Mouse (Mus musculus) heart, postnatal 25 days (tissue): ENCODE data around the gene Pim2. TPM values are rescaled to one million over a fixed set of nuclear protein-coding genes. Genes with fewer than 3 reads are reported as not detected.
A peak's percentile ranks its signal among the peaks of the same experiment; 100 is the strongest.
"Not testable (repeated sequence)": the region's sequence is repeated elsewhere in the genome, so short reads cannot be mapped to it uniquely, and the experiment has no call there.

ENCODE experiments used
- DNase-seq: peaks from one replicate; pipeline ENCODE4 v3.0.0; 2022; ENCODE audit warnings: low spot score
- intact Hi-C: fragments of 180-260 bp; cut with DNase I; formaldehyde crosslinking; loops from one replicate; pipeline ENCODE4 v1.15.1; 2025
- total RNA-seq, 2 experiments: library from RNA; stranded (reverse); gene quantifications; 2 replicates each; pipeline ENCODE4 v1.2.3; 2021

The Pim2 gene
- total RNA-seq, 2 experiments from 2014 or later: 2.2 to 3.1 TPM

DNA sequence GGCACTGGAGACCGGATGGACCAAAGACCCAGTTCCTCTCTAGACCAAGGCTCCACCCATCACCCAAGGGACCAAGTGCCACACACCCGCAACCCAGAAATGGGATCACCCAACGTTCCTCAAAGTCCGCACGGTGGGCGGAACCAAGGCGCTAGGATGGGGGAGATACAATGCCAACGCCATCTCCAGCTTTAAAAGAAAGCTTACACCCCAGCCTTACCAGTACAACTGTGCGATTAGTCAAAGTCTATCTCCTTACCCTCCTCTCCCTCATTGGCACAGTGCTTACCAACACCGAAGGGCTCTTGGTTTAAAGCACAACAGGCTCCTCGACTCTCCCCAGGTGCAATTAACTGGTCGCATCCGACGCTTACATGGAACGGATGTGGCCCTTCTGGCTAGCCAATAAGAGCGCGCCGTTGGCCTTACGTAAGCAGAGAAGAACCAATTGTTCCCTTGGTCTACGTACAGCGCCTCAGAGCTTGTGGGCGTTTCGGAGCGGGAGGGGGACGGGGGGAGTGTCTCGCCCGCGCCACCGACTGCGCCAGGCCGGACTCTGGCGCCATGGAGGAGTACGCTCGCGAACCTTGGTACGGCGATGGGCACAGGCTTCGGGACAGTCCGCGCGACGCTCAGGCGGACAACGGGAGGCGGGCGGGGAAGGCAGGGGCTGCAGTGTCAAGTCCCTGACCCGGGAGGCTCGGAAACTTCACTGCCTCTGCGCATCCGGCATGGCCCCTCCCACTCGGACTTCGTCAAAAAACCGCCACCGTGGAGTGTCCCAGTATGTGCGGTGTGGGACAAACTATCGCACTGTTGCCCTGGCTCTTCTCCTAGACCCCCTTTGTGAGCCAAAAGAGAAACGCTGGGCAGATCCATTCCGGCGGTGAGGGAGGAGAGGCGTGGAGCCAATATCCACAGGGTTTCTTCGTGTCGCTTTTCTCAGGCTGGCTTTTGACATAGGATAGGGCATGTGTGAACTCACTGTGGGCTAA lies 21.1 kb downstream of the Pim2 start, which contains the start of the genes Pqbp1 and Timm17b:
Gene Pqbp1 (minus strand): TSS at position 390 of the 995 bp plus-strand sequence.
Gene Timm17b (plus strand): TSS at position 478 of the 995 bp plus-strand sequence.
- peak; percentile 82 for DNase-seq
- intact Hi-C loops: loop anchor here (10.0 kb wide), 1 partner anchor 176 kb away; the partner anchor contains the start of gene Suv39h1

DNA sequence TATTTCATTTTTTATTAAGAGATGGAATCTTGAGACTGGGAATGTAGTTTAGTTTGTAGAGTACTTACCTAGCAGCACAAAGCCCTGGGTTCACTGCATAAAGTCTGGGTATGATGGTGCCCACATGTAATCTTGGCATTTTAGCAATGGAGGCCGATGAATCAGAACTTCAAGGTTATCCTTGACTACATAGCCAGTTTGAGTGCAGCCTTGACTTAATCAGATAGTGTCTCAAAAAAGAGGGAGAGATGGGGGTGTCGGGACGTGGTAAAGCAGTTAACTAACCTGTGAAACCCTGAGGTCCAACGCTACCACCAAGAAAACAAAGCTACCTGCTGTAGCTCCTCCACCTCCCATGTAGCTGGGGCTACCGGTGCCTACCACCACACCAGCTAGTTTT lies 26.4 kb downstream of the Pim2 start:
- intact Hi-C loops: loop anchor here (5.0 kb wide), 1 partner anchor 47 kb away; no protein-coding TSS in a partner anchor
- DNase-seq: no peak

DNA sequence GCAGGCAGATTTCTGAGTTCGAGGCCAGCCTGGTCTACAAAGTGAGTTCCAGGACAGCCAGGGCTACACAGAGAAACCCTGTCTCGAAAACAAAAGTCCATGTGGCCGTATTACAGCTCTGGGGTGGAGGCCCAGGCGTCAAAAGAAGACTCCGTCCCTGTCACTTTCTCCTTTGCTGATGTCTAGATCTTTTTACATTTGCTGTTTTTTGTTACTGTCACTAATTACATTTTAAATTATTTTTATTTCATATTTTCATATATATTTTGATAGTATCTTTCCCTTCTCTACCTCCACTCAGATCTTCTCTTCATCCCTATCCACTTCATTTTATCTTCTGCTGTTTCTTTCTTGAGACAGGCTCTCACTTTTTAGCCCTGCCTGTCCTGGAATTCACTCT lies 29.7 kb downstream of the Pim2 start, which contains the start of gene Gm10491:
Gene Gm10491 (minus strand): TSS at position 101 of the 400 bp plus-strand sequence.
- intact Hi-C loops: no loop called here
- no peak for DNase-seq

DNA sequence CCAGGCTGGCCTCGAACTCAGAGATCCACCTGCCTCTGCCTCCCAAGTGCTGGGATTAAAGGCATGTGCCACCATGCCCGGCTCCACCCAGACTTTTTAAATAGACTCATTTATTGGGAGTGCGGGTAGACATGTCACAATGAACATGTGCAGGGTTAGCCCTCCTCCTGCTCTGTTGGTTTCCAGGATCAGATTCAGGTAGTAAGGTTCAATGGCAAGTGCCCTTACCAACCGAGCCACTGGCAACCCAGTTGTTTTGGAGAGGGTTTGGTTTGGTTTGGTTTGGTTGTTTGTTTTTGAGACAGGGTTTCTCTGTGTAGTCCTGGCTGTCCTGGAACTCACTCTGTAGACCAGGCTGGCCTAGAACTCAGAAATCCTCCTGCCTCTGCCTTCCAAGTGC lies 31.2 kb downstream of the Pim2 start, which contains the start of gene Gm10490:
Gene Gm10490 (plus strand): TSS at position 301 of the 400 bp plus-strand sequence.
- DNase-seq, intact Hi-C loops: not testable (repeated sequence)

DNA sequence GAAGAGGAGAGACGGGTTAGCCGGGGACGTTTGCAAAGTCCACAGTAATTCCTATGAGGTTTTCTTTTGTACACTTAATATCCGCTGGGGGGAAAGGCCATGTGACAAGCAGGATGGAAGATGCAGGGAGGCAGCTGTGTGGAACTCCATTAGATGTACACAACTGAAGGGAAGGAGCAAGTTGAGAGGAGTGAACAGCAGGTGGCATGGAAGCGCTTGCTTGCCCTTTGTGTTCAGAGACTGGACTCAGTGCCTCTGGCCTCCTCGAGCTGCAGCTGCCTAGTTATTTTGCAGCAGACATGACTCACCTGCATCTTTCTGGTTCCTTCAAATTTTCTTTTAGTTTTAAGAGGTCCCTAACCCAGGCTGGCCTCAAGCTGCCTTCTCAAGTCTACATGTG lies 32.4 kb downstream of the Pim2 start:
- no peak for DNase-seq
- intact Hi-C loops: no loop called here

DNA sequence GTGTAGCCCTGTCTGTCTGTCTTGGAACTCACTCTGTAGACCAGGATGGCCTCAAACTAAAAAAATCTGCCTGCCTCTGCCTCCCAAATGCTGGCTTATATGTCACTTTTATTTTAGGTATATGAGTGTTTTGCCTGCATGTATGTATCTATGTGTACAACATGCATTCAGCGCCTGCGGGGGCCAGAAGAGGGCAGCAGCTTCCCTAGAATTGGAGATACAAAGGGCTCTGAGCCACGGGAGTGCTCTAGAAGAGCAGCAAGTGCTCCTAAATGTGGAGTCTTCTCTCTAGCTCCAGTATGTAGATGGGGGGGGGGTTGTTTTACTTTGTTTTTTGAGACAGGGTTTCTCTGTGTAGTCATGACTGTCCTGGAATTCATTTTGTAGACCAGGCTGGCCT lies 37.6 kb downstream of the Pim2 start:
- DNase-seq: not testable (repeated sequence)
- intact Hi-C loops: loop anchor here (2.0 kb wide), 1 partner anchor 101 kb away; no protein-coding TSS in a partner anchor

DNA sequence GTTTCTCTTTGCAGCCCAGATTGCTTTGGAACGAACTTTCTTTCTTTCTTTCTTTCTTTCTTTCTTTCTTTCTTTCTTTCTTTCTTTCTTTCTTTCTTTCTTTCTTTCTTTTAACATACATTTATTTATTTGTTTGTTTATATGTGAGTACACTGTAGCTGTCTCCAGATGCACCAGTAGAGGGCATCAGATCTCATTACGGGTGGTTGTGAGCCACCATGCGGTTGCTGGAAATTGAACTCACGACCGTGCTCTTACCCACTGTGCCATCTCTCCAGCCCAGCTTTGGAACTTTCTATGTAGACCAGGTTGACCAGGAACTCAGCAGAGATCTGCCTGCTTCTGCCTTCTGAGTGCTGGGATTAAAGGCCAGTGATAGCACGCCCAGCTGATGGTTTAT lies 39.9 kb downstream of the Pim2 start:
- DNase-seq: not testable (repeated sequence)
- intact Hi-C loops: loop anchor here (2.0 kb wide), 1 partner anchor 99 kb away; no protein-coding TSS in a partner anchor

DNA sequence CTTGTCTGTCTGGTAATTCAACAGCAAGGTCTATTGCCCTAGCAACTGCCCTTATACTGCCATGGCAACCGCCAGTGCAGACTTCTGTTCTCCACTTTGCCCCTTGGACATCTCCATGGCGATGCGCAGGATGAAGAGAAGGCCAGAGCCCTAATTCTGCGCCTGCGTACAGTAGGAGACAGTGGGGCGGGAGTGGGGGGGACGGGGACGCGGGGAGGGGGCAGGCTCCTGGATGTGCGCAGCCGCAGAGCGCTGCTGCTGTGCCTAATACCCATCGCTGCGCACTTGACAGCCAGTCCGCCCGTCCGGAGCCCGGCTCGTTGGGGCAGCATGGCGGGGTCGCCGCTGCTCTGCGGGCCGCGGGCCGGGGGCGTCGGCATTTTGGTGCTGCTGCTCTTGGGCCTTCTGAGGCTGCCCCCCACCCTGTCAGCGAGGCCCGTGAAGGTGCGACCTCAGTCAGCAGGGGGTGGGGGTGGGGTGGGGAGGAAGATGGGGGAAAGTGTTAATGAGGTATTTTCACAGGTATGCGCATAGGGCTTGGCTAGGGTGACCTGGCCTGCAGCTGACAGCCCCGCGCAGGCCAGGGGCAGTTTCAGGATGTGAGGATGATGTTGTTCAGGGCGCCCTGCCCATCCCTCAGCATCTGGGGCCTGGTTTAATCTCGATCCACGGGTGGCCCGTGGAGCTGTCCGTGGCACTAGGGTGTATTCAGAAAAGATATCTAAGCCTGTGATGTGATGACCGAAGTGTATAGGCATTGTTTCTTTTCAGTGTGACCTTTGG lies 41.7 kb downstream of the Pim2 start, which contains the start of gene Pcsk1n:
Gene Pcsk1n (plus strand): TSS at position 222 of the 783 bp plus-strand sequence.
- DNase-seq: no peak
- intact Hi-C loops: no loop called here

DNA sequence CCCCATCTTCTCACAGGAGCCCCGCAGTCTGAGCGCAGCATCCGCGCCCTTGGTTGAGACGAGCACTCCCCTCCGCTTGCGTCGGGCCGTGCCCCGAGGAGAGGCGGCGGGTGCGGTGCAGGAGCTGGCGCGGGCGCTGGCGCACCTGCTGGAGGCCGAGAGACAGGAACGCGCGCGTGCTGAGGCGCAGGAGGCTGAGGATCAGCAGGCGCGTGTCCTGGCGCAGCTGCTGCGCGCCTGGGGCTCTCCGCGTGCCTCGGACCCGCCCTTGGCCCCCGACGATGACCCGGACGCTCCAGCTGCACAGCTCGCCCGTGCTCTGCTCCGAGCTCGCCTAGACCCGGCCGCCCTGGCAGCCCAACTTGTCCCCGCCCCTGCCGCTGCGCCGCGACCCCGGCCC lies 44.0 kb downstream of the Pim2 start:
- intact Hi-C loops: no loop called here
- DNase-seq: no peak

DNA sequence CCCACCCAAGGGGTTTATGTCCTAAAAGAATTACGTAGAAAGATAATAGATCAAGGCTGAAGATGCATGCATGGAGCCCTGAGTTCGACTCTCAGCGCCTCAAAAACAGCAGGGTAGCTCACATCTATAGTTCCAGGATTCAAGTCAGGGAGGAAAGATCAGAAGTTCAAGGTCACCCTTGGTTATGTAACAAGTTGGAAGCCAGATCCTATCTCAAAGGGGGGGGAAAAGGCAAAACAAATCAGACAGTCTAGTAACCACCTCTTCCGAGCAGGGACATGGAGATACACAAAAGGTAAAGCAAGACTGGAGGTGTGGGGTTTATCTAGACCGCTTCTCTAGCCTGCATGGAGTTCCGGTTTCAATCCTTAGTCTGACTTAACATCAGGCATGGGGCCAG lies 48.2 kb downstream of the Pim2 start:
- intact Hi-C loops: no loop called here
- no peak for DNase-seq

DNA sequence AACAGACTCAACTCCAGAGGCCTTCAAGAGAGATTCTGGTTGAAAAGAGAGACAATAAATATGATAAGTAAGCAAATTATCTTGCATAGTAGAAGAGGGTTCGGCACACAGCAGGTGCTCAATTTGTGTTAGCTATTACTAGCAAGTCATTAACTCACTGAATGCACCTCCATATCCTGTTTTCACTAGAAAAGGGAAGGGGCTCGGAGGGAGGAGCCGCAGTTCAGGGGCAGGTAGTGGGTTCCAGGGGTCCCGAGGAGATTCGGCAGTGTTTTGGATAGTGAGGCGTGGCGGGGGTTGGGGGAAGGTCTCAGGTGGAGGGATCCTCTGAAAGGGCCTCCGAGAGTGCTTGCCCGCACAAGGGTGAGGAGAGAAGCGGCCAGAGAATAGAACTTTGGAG lies 49.1 kb downstream of the Pim2 start:
- no peak for DNase-seq
- intact Hi-C loops: no loop called here

DNA sequence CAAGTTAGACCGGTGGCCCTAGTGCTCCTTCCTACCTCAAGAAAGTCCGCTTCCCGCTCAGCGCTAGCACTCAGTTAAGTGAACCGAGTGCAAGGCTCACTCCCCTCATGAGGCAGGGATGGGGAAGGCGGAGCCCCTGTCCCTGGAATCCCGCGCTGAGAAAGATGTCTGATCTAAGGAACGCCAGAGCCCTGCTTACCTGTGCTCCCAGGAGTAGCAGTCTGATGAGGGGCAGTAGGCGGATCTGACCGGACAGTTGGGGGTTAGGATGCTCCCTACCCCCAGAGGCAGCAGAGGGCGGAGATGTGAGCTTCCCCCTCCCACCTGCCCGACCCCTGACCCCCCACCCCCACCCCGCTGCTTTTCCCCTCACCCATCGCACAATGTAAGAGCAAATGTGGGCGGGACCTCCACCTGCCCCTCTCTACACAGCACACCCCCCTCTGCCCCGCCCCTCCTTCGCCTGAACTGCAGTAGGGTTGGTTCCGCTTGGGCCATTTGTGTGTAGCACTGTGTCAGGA lies 50.3 kb downstream of the Pim2 start, which contains the start of gene Eras:
Gene Eras (minus strand): TSS at position 338 of the 521 bp plus-strand sequence.
- intact Hi-C loops: no loop called here
- DNase-seq: no peak

Other genes with a start within 250 kb of the Pim2 start
- 1 to 10 TPM; 1.7 to 2.4 TPM for gene Syp, start 239.8 kb upstream of the Pim2 start, total RNA-seq
- 10 to 100 TPM; 16.5 to 19.9 TPM for gene Prickle3, start 221.0 kb upstream of the Pim2 start, total RNA-seq
- gene Plp2, start 206.9 kb upstream of the Pim2 start, total RNA-seq: 10 to 100 TPM; 41.6 to 54.1 TPM
- gene Magix, start 197.0 kb upstream of the Pim2 start, total RNA-seq: 10 to 100 TPM; 24.1 to 26.0 TPM
- 10 to 100 TPM; 19.5 to 21.3 TPM for gene Gpkow, start 181.1 kb upstream of the Pim2 start, total RNA-seq
- gene Wdr45, start 163.9 kb upstream of the Pim2 start, total RNA-seq: 10 to 100 TPM; 34.4 to 44.8 TPM
- gene Gm45208, start 156.0 kb upstream of the Pim2 start, total RNA-seq: under 1 TPM in 1 of 2 experiments, not detected in 1; 0.42 TPM
- 1 to 10 TPM; 6.5 to 6.9 TPM for gene Praf2, start 149.8 kb upstream of the Pim2 start, total RNA-seq
- 1 to 10 TPM in 1 of 2 experiments, under 1 TPM in 1; 0.91 to 2.0 TPM for gene Ccdc120, start 127.4 kb upstream of the Pim2 start, total RNA-seq
- gene Tfe3, start 115.7 kb upstream of the Pim2 start, total RNA-seq: 10 to 100 TPM; 15.0 to 16.8 TPM
- 10 to 100 TPM; 24.7 to 26.9 TPM for gene Gripap1, start 88.5 kb upstream of the Pim2 start, total RNA-seq
- under 1 TPM; 0.22 to 0.23 TPM for gene Kcnd1, start 56.0 kb upstream of the Pim2 start, total RNA-seq
- 10 to 100 TPM; 25.7 to 28.5 TPM for gene Otud5, start 36.9 kb upstream of the Pim2 start, total RNA-seq
- 10 to 100 TPM; 11.0 to 17.0 TPM for gene Slc35a2, start 5.8 kb downstream of the Pim2 start, total RNA-seq
- gene Pqbp1, start 21.0 kb downstream of the Pim2 start, total RNA-seq: 10 to 100 TPM; 22.1 to 22.7 TPM
- 10 to 100 TPM; 49.5 to 50.1 TPM for gene Timm17b, start 21.1 kb downstream of the Pim2 start, total RNA-seq
- not detected for gene Gm10491, start 29.6 kb downstream of the Pim2 start, total RNA-seq
- gene Gm10490, start 31.3 kb downstream of the Pim2 start, total RNA-seq: not detected
- under 1 TPM in 1 of 2 experiments, not detected in 1; 0.11 TPM for gene Pcsk1n, start 41.6 kb downstream of the Pim2 start, total RNA-seq
- not detected for gene Eras, start 50.3 kb downstream of the Pim2 start, total RNA-seq
- gene Hdac6, start 69.6 kb downstream of the Pim2 start, total RNA-seq: 10 to 100 TPM in 1 of 2 experiments, 1 to 10 TPM in 1; 9.9 to 12.4 TPM
- gene Gata1, start 99.8 kb downstream of the Pim2 start, total RNA-seq: under 1 TPM in 1 of 2 experiments, not detected in 1; 0.53 TPM
- not detected for gene Glod5, start 140.2 kb downstream of the Pim2 start, total RNA-seq
- 1 to 10 TPM; 4.1 to 5.0 TPM for gene Suv39h1, start 196.5 kb downstream of the Pim2 start, total RNA-seq
- gene Was, start 212.2 kb downstream of the Pim2 start, total RNA-seq: 1 to 10 TPM; 1.8 to 2.3 TPM